Comparison of ENCODE assay signal across 8 mouse cellular contexts in genomic region chr11:59624017-59624630, GRCm38 (mm10). TPM values are rescaled to one million over a fixed set of nuclear protein-coding genes. Genes with fewer than 3 reads are reported as not detected.
DNase-seq lines count a peak whose midpoint lies in the region; ATAC-seq and TF ChIP-seq lines count a peak whose summit lies in the region.

No protein-coding gene starts in this region.

- H3K9ac ChIP-seq in ES-E14 (ENCODE audit: insufficient read depth, low read depth, low read length, poor library complexity, severe bottlenecking), result no peak overlapping the region
- no peak overlapping the region for H3K9ac ChIP-seq in limb, embryonic 11.5 days (ENCODE audit: low read length)

- H3K4me3 ChIP-seq in ES-E14 (ENCODE audit: insufficient read depth in 1 of 2, low read depth in 1 of 2, low read length in 2 of 2, poor library complexity in 1 of 2, severe bottlenecking in 1 of 2), result no peak overlapping the region
- H3K4me3 ChIP-seq in gastrocnemius, adult 2 months, result no peak overlapping the region
- H3K4me3 ChIP-seq in limb, embryonic 11.5 days (ENCODE audit: low read depth, low read length), result no peak overlapping the region

- no peaks in the 10 kb centered on the region for H3K36me3 ChIP-seq in ES-E14 (ENCODE audit: control insufficient read depth, insufficient read depth, low read length, poor library complexity, severe bottlenecking)
- H3K36me3 ChIP-seq in limb, embryonic 11.5 days (ENCODE audit: control insufficient read depth, insufficient read depth, low read length), result no peaks in the 10 kb centered on the region

- intact Hi-C loops in gastrocnemius, adult 2 months (cut with DNase I), result loop anchor here (2.0 kb wide), 1 partner anchor 123 kb away; no protein-coding TSS in a partner anchor

- in situ Hi-C loops in ES-E14 (cut with MboI; ENCODE audit: low sequenced_read_pairs in 2 of 2, unreplicated experiment in 2 of 2), result no loop called here

- no peaks in the 10 kb centered on the region for H3K4me1 ChIP-seq in ES-E14 (ENCODE audit: control insufficient read depth in 2 of 2, insufficient read depth in 2 of 2, low read length in 2 of 2, poor library complexity in 1 of 2)
- no peaks in the 10 kb centered on the region for H3K4me1 ChIP-seq in limb, embryonic 11.5 days (ENCODE audit: control insufficient read depth, insufficient read depth, low read length)

- no peak overlapping the region for H3K4me2 ChIP-seq in limb, embryonic 11.5 days (ENCODE audit: low read depth, severe bottlenecking)

- peak; percentile 83 for TF ChIP-seq CTCF in gastrocnemius, adult 2 months (IDR thresholded peaks at IDR 0.05)

- no peaks in the 10 kb centered on the region for H3K9me3 ChIP-seq in ES-E14 (ENCODE audit: control insufficient read depth, insufficient read depth, low read depth, low read length)
- no peaks in the 10 kb centered on the region for H3K9me3 ChIP-seq in limb, embryonic 11.5 days (ENCODE audit: control insufficient read depth, low read length)

- H3K27ac ChIP-seq in ES-E14 (ENCODE audit: insufficient read depth, low read depth, low read length, poor library complexity, severe bottlenecking), result no peak overlapping the region
- no peak overlapping the region for H3K27ac ChIP-seq in gastrocnemius, adult 2 months
- H3K27ac ChIP-seq in limb, embryonic 11.5 days (replicated peaks; ENCODE audit: low read depth, low read length), result no peak overlapping the region

- WGBS in limb, embryonic 11.5 days, result 42% methylated on average over 6 of the region's 6 CpGs

- no peak for ATAC-seq in limb, embryonic 11.5 days (ENCODE audit: insufficient number of reproducible peaks, low FRiP score, low TSS enrichment, low read depth)

- H3K27me3 ChIP-seq in limb, embryonic 11.5 days (ENCODE audit: control insufficient read depth, insufficient read depth, low read length), result no peaks in the 10 kb centered on the region

- DNase-seq in 3T3-L1 (ENCODE audit: low read depth, low spot score) (peak; percentile 91), ES-E14 (ENCODE audit: low read depth, low spot score) (peak; percentile 19)
- DNase-seq in cerebellum, postnatal 10 days, result peak; percentile 80 to 81
- DNase-seq in gastrocnemius, adult 2 months, result peak; percentile 60
- DNase-seq in kidney, adult 8-10 months, result peak; percentile 40 to 72
- DNase-seq in limb, embryonic 11.5 days (ENCODE audit: low spot score), result peak; percentile 55
- DNase-seq in retina, adult 2 months (ENCODE audit: low read depth, low spot score), result peak; percentile 23
- peak; percentile 37 to 64 for DNase-seq in urinary bladder, postnatal 4 days (ENCODE audit: low spot score in 2 of 2)

TF ChIP-seq in ES-E14, 5 proteins besides CTCF, POLR2A, EP300 and RAD21:
- peak; percentile 85 for TF ChIP-seq ZC3H11A (IDR thresholded peaks at IDR 0.05; ENCODE audit: borderline replicate concordance, low read depth, low read length)
- TF ChIP-seq ZNF384 (IDR thresholded peaks at IDR 0.05; ENCODE audit: low read depth, low read length), result no peak

RNA-seq across cellular contexts. Expression of gene Olfr223, which starts 31.0 kb away (rescaled TPM):
- total RNA-seq in ES-E14 (2012; rRNA removed), result not detected in 2 replicates
- not detected for total RNA-seq in gastrocnemius, adult 2 months (2021)
- not detected in 2 replicates for polyA plus RNA-seq in limb, embryonic 11.5 days (2014; fragmentation: Nextera tagmentation; extraction: Ambion mirVana)

RNA-seq across cellular contexts. Expression of gene Mprip, which starts 37.0 kb away (rescaled TPM):
- 112 and 138 TPM in 2 replicates for total RNA-seq in ES-E14 (2012; rRNA removed)
- 10 to 100 TPM; 75.6 to 87.2 TPM for total RNA-seq in gastrocnemius, adult 2 months (2021)
- 71.1 and 78.9 TPM in 2 replicates for polyA plus RNA-seq in limb, embryonic 11.5 days (2014; fragmentation: Nextera tagmentation; extraction: Ambion mirVana)

RNA-seq across cellular contexts. Expression of gene Olfr222, which starts 48.1 kb away (rescaled TPM):
- not detected in 2 replicates for total RNA-seq in ES-E14 (2012; rRNA removed)
- total RNA-seq in gastrocnemius, adult 2 months (2021), result not detected
- polyA plus RNA-seq in limb, embryonic 11.5 days (2014; fragmentation: Nextera tagmentation; extraction: Ambion mirVana), result not detected in 2 replicates

Comparison
In these comparisons a context has a peak if more than half of its experiments do, and no peak if none do; other contexts are left out.
1. DNase-seq: peak in every context shown above with its lines; median percentile 91 in 3T3-L1; 80 in cerebellum, postnatal 10 days; 60 in gastrocnemius, adult 2 months; 56 in kidney, adult 8-10 months; 55 in limb, embryonic 11.5 days; 50 in urinary bladder, postnatal 4 days; 23 in retina, adult 2 months; 19 in ES-E14.